Mouse (Mus musculus) ES-Bruce4 (cell line): ENCODE data around the gene Filip1. TPM values are rescaled to one million over a fixed set of nuclear protein-coding genes. Genes with fewer than 3 reads are reported as not detected.

ENCODE experiments used
- H3K27ac ChIP-seq: 2 replicates; pipeline ENCODE4 v1.5.1; 2012; ENCODE audit warnings: low read length, inconsistent platforms; ENCODE audit not compliant: insufficient read depth
- H3K27me3 ChIP-seq: 2 replicates; pipeline ENCODE4 v1.6.1; 2012; ENCODE audit warnings: mild to moderate bottlenecking, low read length, inconsistent platforms; ENCODE audit not compliant: control insufficient read depth, poor library complexity, insufficient read depth, severe bottlenecking
- H3K36me3 ChIP-seq: 2 replicates; pipeline ENCODE4 v1.6.1; 2012; ENCODE audit warnings: inconsistent platforms, mild to moderate bottlenecking, low read length, moderate library complexity; ENCODE audit not compliant: control insufficient read depth, poor library complexity, insufficient read depth, severe bottlenecking
- H3K4me1 ChIP-seq: one replicate; pipeline ENCODE4 v1.8.1; 2011; ENCODE audit warnings: low read length; ENCODE audit not compliant: control insufficient read depth, insufficient read depth
- H3K4me3 ChIP-seq: 2 replicates; pipeline ENCODE4 v1.5.1; 2011; ENCODE audit warnings: low read depth, mild to moderate bottlenecking, low read length
- H3K9ac ChIP-seq: 2 replicates; pipeline ENCODE4 v1.6.1; 2012; ENCODE audit warnings: low read depth, mild to moderate bottlenecking, inconsistent platforms; ENCODE audit not compliant: poor library complexity, severe bottlenecking
- H3K9me3 ChIP-seq: replicated peaks from 2 replicates; pipeline ENCODE4 v1.6.1; 2012; ENCODE audit warnings: mild to moderate bottlenecking, low read length, inconsistent platforms; ENCODE audit not compliant: control insufficient read depth, poor library complexity, insufficient read depth, severe bottlenecking
- CTCF ChIP-seq: IDR thresholded peaks from one replicate; pipeline ENCODE4 v1.8.1; 2011; ENCODE audit warnings: low read depth, low read length
- EP300 ChIP-seq: IDR thresholded peaks from 2 replicates; pipeline ENCODE4 v1.6.1; 2011; ENCODE audit warnings: low read depth, low read length; ENCODE audit not compliant: insufficient read depth
- POLR2A ChIP-seq: IDR thresholded peaks from one replicate; pipeline ENCODE4 v1.8.1; 2011; ENCODE audit warnings: low read length; ENCODE audit not compliant: insufficient read depth
- polyA plus RNA-seq: library from polyadenylated mRNA; stranded (reverse); fragments of >200 nt; gene quantifications from 2 replicates; pipeline ENCODE4 v1.2.4, GENCODE M21; 2011; ENCODE audit warnings: low read depth; ENCODE audit not compliant: missing spikeins, insufficient read depth, insufficient read length

The Filip1 gene
- polyA plus RNA-seq, 1 experiment, result not detected

GRCm38 (mm10) chr9:79978228-79979024 lies 34.2 kb downstream of the Filip1 start:
- Histone ChIP-seq H3K27ac (no peak overlapping the region), H3K9ac (no peak overlapping the region)

GRCm38 (mm10) chr9:79977549-79977971 lies 35.1 kb downstream of the Filip1 start:
- Histone ChIP-seq H3K36me3 (no peaks in the 10 kb centered on the region), H3K9me3 (no peaks in the 10 kb centered on the region), H3K27me3 (no peaks in the 10 kb centered on the region), H3K9ac (no peak overlapping the region), H3K4me1 (no peaks in the 10 kb centered on the region), H3K4me3 (no peak overlapping the region), H3K27ac (no peak overlapping the region)
- TF ChIP-seq CTCF (no peak), POLR2A (no peak), EP300 (no peak)

More at GRCm38 (mm10) chr9:79978228-79979024, 34.2 kb downstream of the Filip1 start:
- H3K4me3 ChIP-seq, result no peak overlapping the region
- TF ChIP-seq CTCF (no peak), POLR2A (no peak), EP300 (no peak)
- no peaks in the 10 kb centered on the region for H3K4me1 ChIP-seq
- no peaks in the 10 kb centered on the region for H3K36me3 ChIP-seq
- H3K9me3 ChIP-seq, result no peaks in the 10 kb centered on the region
- H3K27me3 ChIP-seq, result no peaks in the 10 kb centered on the region

GRCm38 (mm10) chr9:79976789-79977188 lies 35.9 kb downstream of the Filip1 start:
- Histone ChIP-seq H3K36me3 (no peaks in the 10 kb centered on the region), H3K9me3 (no peaks in the 10 kb centered on the region), H3K9ac (no peak overlapping the region), H3K27me3 (no peaks in the 10 kb centered on the region), H3K4me1 (no peaks in the 10 kb centered on the region), H3K4me3 (no peak overlapping the region), H3K27ac (no peak overlapping the region)
- TF ChIP-seq CTCF (no peak), EP300 (no peak)

- Histone ChIP-seq H3K4me3 (no peak overlapping the region), H3K9ac (no peak overlapping the region), H3K27me3 (no peaks in the 10 kb centered on the region), H3K9me3 (no peaks in the 10 kb centered on the region), H3K27ac (no peak overlapping the region), H3K36me3 (no peaks in the 10 kb centered on the region), H3K4me1 (no peaks in the 10 kb centered on the region)
- no peak for TF ChIP-seq POLR2A
- TF ChIP-seq EP300, result no peak
- TF ChIP-seq CTCF, result no peak
Measured at GRCm38 (mm10) chr9:79975121-79975520, 37.5 kb downstream of the Filip1 start.

DNA sequence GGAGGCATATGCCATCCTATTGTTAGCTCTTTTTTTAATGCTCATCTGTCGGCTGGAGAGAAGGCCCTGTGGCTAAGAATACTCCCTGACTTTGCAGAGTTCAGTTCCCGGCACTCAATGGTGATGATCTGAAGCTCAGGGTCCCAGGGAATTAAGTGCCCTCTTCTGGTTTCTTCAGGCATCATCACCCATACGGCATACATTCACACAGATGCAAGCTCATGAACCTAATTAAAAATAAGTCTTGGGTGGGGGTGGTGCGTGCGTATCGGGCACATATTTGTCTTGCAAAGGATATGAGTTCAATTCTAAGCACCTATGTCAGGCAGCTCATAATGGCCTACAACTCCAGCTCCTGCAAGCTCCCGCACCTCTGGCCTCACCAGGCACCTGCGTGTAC lies 39.1 kb downstream of the Filip1 start:
- Histone ChIP-seq H3K36me3 (no peaks in the 10 kb centered on the region), H3K9ac (no peak overlapping the region), H3K27ac (no peak overlapping the region), H3K9me3 (no peaks in the 10 kb centered on the region), H3K4me1 (no peaks in the 10 kb centered on the region), H3K27me3 (no peaks in the 10 kb centered on the region), H3K4me3 (no peak overlapping the region)
- TF ChIP-seq EP300 (no peak), POLR2A (no peak)

GRCm38 (mm10) chr9:79972705-79973104 lies 39.9 kb downstream of the Filip1 start:
- no peaks in the 10 kb centered on the region for H3K27me3 ChIP-seq
- no peak for TF ChIP-seq POLR2A
- TF ChIP-seq EP300, result no peak
- no peak for TF ChIP-seq CTCF
- H3K36me3 ChIP-seq, result no peaks in the 10 kb centered on the region
- H3K9ac ChIP-seq, result no peak overlapping the region
- H3K4me3 ChIP-seq, result no peak overlapping the region
- H3K4me1 ChIP-seq, result no peaks in the 10 kb centered on the region
- H3K9me3 ChIP-seq, result no peaks in the 10 kb centered on the region
- H3K27ac ChIP-seq, result no peak overlapping the region
